Mouse (Mus musculus): Measurements from ENCODE around the gene Prkcb.
A peak's percentile ranks its signal among the peaks of the same experiment; 100 is the strongest.

Prkcb gene

GRCm38 (mm10) chr7:122556575-122557140 is 268.1 kb downstream of the Prkcb start:
- peak; percentile 28 for DNase-seq

- no peak for DNase-seq
Observed at GRCm38 (mm10) chr7:122558085-122558811, 269.7 kb downstream of the Prkcb start.

- no peak for DNase-seq
Observed at GRCm38 (mm10) chr7:122558912-122559311, 270.4 kb downstream of the Prkcb start.

- DNase-seq = no peak
Observed at GRCm38 (mm10) chr7:122562586-122562985, 274.0 kb downstream of the Prkcb start.

GRCm38 (mm10) chr7:122565371-122565770 is 276.8 kb downstream of the Prkcb start:
- DNase-seq = no peak

GRCm38 (mm10) chr7:122566011-122566410 is 277.5 kb downstream of the Prkcb start:
- DNase-seq = no peak

- no peak for DNase-seq
Observed at GRCm38 (mm10) chr7:122568787-122569186, 280.2 kb downstream of the Prkcb start.

GRCm38 (mm10) chr7:122570407-122570806 is 281.9 kb downstream of the Prkcb start:
- DNase-seq = no peak

GRCm38 (mm10) chr7:122573101-122573635 is 284.6 kb downstream of the Prkcb start:
- DNase-seq = no peak

- no peak for DNase-seq
Observed at GRCm38 (mm10) chr7:122574418-122574817, 285.9 kb downstream of the Prkcb start.

GRCm38 (mm10) chr7:122575056-122575455 is 286.5 kb downstream of the Prkcb start:
- no peak for DNase-seq

- no peak for DNase-seq
Observed at GRCm38 (mm10) chr7:122575506-122575905, 287.0 kb downstream of the Prkcb start.

- DNase-seq = no peak
Observed at GRCm38 (mm10) chr7:122577571-122577970, 289.0 kb downstream of the Prkcb start.

GRCm38 (mm10) chr7:122579461-122580157 is 291.1 kb downstream of the Prkcb start:
- DNase-seq = peak; percentile 22

GRCm38 (mm10) chr7:122580158-122580475 is 291.6 kb downstream of the Prkcb start:
- DNase-seq = no peak

GRCm38 (mm10) chr7:122584421-122585151 is 296.0 kb downstream of the Prkcb start:
- DNase-seq = no peak

GRCm38 (mm10) chr7:122595897-122596296 is 307.3 kb downstream of the Prkcb start:
- peak; percentile 21 for DNase-seq

GRCm38 (mm10) chr7:122596596-122597170 is 308.1 kb downstream of the Prkcb start:
- DNase-seq = no peak

- no peak for DNase-seq
Observed at GRCm38 (mm10) chr7:122597313-122597712, 308.8 kb downstream of the Prkcb start.

- no peak for DNase-seq
Observed at GRCm38 (mm10) chr7:122600856-122601255, 312.3 kb downstream of the Prkcb start.

GRCm38 (mm10) chr7:122605066-122605465 is 316.5 kb downstream of the Prkcb start:
- DNase-seq = no peak

GRCm38 (mm10) chr7:122609420-122609819 is 320.9 kb downstream of the Prkcb start:
- no peak for DNase-seq

GRCm38 (mm10) chr7:122610161-122610560 is 321.6 kb downstream of the Prkcb start:
- no peak for DNase-seq
